Mouse (Mus musculus) adipocyte (in vitro differentiated cells): Measurements from ENCODE around the gene Tas1r1.
"Not testable (repeated sequence)": the region's sequence is repeated elsewhere in the genome, so short reads cannot be mapped to it uniquely, and the experiment has no call there.

Experiments
- DNase-seq: peaks from one replicate; pipeline ENCODE4 v3.0.0-alpha.2; 2016; ENCODE audit warnings: low spot score

Gene Tas1r1

DNA sequence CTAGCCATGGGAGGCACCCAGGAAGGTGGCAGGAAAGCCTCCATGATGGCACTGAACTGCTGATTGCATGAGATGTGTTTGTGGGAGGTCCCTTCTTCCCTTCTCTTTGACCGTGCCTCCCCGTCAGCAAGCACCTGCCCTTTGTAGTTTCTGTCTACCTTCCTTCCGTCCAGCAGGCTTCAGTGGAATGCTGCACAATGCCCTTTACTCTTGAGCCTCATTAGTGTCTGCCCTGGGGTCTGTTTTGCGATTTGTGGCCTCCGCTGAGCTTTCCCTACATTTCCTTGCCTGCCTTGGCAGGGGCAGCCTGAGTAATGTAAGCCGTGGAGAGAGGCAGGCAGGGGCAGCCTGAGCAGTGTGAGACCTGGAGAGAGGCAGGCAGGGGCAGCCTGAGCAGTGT, 6.2 kb upstream of the Tas1r1 start:
- DNase-seq = no peak

GRCm38 (mm10) chr4:152043171-152043570, 4.8 kb upstream of the Tas1r1 start:
- no peak for DNase-seq

GRCm38 (mm10) chr4:152041924-152042641, 3.7 kb upstream of the Tas1r1 start:
- no peak for DNase-seq

DNA sequence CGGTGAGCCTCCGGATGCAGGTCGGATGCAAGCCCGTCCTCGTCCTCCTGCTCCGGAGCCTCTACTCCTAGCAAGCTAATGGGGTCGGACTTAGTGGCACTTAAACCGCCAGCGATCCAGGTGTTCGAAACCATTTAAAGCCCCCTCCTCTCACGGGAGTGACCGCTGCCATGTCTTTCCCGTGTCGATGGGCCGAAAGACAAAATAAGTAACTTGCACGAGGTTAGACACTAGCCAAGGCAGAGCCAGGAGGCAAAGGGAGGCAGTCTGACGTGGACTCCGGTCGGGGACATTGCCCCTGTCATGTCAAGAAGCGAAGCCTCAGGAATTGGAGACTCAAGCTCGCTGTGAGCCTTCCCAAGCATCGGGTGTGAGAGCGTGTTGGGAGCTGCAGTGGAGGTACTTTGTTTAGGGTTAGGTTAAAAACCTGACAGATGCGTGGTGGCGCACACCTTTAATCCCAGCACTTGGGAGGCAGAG, 1.5 kb upstream of the Tas1r1 start:
- no peak for DNase-seq

GRCm38 (mm10) chr4:152038985-152039830, 840 bp upstream of the Tas1r1 start, which contains the start of gene Nol9:
Gene Nol9, plus strand, starts transcription at chr4:152039321.
- DNase-seq = peak; percentile 86

DNA sequence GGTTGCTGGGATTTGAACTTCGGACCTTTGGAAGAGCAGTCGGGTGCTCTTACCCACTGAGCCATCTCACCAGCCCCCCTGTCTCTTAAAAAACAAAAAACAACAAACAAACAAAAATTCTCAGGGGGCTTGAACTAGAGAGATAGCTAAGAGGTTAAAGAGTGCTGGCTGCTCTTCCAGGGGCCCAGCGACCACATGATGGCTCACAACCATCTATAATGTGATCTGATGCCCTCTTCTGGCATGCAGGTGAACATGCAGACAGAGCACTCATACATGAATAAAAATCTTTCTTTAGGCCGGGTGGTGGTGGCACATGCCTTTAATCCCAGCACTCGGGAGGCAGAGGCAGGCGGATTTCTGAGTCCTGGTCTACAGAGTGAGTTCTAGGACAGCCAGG, 1.9 kb downstream of the Tas1r1 start:
- DNase-seq = not testable (repeated sequence)

GRCm38 (mm10) chr4:152032922-152033321, 5.4 kb downstream of the Tas1r1 start:
- DNase-seq = no peak

GRCm38 (mm10) chr4:152029997-152030396, 8.4 kb downstream of the Tas1r1 start:
- DNase-seq = peak; percentile 23

DNA sequence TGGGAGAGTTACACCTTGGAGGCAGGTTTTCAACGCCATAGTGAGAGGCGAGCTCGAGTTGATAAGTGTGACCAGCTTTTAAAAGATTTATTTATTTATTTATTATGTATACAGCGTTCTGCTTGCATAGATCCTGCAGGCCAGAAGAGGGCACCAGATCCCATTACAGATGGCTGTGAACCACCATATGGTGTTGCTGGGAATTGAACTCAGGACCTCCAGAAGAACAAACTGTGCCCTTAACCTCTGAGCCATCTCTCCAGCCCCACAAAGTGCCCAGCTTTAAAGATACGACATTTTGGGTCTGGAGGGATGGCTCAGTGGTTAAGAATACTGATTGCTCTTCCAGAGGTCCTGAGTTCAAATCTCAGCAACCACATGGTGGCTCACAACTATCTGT, 9.3 kb downstream of the Tas1r1 start:
- DNase-seq = no peak

GRCm38 (mm10) chr4:152028456-152028855, 9.9 kb downstream of the Tas1r1 start:
- no peak for DNase-seq

- DNase-seq = peak; percentile 95
Observed at GRCm38 (mm10) chr4:152027524-152027923, 10.8 kb downstream of the Tas1r1 start, which contains the start of gene Zbtb48. Gene Zbtb48, minus strand, starts transcription at chr4:152027671.

DNA sequence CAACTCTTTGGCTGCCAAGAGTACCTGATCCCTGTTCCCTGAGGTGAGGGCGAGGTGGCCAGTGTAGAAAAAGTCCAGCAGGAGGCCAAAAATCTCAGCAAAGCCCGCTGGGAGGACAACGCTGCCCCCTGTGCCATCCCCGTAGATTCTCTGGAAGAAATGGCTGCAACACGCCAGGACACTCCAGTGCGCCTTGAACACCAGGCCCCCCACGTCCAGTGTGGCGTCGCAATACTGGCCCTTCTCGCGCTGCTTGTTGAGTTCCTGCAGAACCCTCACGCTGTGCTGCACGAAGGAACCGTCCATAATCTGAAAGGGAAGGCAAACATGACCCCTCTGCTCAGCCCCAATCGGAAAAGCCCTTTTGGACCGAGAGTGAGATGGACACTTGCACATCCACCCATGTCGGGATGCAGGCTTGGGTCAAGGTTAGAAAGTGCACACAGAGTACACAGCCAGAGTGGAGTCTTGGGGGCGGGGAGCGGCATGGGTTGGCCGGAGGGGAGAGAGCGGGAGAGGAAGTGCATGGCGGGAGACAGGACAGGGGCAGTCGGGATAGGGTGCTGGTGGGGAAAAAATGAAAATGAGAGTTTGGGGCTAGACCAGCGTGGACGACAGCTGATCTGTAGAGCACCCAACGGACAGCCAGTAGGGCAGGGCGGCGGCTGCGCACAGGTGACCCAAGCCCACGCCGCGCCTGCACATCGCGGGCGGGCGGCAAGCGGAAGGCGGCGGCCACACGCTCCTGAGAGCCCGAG, 11.4 kb downstream of the Tas1r1 start:
- DNase-seq = peak; percentile 35

DNA sequence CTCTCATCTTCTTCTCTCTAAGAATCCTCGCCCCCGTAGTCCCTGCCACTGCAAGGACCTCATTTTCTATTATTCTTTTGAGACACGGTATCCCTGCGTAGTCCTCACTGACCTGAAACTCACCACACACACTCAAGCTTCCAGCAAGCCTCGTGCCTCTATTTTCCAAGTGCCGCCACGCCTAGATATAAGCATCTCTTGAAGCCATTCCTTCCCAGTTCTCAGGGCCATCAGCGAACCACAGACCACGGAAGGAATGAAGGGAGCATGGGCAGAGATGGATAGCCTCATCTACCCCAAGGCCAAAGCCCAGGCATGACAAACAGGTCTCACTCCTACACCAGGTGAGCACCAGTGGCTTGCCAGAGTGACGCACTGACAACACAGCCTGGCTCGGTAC, 13.8 kb downstream of the Tas1r1 start:
- no peak for DNase-seq

DNA sequence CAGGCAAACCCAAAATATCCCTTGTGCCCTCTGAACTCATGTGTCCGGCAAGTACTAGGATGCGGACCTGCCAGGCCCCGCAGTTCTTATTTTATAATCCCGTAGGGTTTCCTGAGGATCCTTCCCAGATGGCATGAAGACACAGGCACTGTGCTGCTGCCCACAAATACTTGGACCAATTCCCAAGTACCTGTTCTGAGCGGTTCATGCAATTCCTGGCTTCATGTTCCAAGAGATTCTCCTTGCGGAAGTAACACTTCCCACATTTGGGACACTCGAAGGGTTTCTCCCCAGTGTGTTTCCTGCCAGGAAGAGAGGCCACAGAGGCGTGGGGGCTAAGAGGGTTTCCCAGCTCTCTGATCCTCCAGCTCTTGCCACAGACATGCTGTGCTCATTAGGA, 15.9 kb downstream of the Tas1r1 start:
- no peak for DNase-seq

DNA sequence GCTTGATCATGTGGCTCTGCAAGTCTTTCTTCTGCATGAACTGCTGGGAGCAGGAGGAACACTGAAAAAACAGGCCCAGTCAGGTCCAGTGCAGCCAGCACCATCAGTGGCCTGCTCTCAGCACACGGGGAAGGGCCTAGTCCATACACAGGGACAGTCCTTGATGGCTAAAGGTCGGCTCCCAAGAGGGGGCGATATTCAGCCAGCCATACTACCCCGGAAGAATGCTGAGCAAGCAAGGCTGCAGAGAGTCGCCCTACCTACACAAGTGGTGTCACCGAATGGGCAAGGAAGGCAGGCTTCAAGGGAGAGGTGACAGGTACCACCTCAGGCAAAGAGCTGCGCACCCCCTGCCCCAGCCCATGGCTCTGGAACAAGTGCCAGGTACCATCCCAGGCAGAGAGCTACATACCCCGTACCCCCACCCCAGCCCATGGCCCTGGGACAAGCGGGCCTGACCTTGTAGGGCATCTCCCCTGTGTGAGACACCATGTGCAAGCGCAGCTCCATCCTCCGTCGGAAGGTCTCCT, 16.7 kb downstream of the Tas1r1 start:
- DNase-seq = no peak

- no peak for DNase-seq
Observed at GRCm38 (mm10) chr4:152020024-152020423, 18.3 kb downstream of the Tas1r1 start.

GRCm38 (mm10) chr4:152019073-152019472, 19.3 kb downstream of the Tas1r1 start:
- no peak for DNase-seq

- no peak for DNase-seq
Observed at GRCm38 (mm10) chr4:152013036-152013813, 25.1 kb downstream of the Tas1r1 start.

DNA sequence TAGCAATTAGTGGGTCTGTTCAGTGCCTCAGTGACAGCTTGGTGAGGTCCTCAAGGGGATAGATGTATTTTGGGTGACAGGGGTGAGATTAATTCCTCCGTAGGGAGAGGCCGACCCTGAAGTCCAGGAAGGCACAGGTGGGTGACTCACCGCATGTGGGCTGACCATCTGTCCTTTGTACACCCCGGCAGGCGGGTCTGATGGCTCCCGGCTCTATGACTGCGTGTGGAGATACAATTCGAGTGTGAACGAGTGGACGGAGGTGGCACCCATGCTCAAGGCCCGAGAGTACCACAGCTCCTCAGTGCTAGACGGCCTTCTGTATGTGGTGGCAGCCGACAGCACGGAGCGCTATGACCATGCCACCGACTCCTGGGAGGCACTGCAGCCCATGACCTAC, 26.3 kb downstream of the Tas1r1 start:
- DNase-seq = no peak

DNA sequence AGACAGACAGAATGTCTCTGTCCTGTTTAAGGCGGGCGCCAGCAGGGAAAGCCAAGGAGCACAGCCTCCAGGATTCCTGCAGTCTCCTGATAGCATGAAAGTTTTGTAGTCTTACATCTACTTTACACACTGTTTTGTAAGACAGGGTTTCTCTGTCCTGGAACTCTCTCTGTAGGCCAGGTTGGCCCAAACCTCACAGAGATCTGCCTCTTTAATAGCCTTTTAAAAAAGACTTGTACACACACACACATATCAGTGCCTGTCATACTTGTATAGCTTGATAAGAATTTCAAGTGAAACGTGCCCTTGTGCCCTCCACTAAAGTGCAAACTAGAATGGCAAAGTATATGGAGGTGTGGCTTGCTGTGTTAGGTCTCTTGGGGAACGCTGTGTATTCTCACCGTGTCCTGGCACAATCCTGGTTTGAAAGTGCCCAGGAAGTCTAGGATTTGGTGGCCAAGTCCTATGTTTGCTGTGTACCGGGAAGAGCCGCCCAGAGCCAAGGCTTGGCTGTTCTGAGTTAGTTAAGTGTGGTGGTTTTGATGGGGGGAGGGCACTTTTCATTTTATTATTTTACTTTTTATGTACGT, 27.1 kb downstream of the Tas1r1 start:
- no peak for DNase-seq

DNA sequence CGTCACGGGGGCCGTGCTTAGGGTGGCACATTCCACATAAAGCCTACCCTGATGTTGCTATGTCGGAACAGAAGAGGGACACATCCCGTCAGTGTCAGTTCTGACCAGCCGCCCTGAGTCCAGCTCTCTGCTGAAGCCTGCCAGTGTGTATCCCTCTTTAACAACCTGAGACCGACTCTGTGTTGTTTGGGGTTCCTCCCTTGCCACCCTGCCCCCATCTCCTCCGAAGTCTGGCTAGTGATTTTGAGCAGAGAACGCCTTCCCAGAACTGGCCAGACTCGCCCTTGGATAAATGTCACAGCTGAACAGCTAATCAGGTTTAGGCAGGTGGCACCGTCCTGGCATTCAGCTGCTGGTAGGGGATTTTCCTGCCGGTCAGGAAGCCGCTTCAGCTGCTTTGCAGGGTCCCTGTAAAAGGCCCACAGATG, 27.6 kb downstream of the Tas1r1 start:
- no peak for DNase-seq
